Mouse (Mus musculus): ENCODE data around the gene Agfg1.

GRCm38 (mm10) chr1:82900567-82900966 lies 61.3 kb downstream of the Agfg1 start:
- TF ChIP-seq CTCF (IDR thresholded peaks at IDR 0.05), result no peak
- no peak for TF ChIP-seq EP300 (IDR thresholded peaks at IDR 0.05; ENCODE audit: insufficient read depth, low read depth, low read length)
- TF ChIP-seq POLR2A (IDR thresholded peaks at IDR 0.05; ENCODE audit: insufficient read depth, low read depth, low read length), result no peak

Data from heart, adult 2 months (tissue).